Mouse (Mus musculus): ENCODE data around the gene Hoxc10.

Hoxc10 gene

DNA sequence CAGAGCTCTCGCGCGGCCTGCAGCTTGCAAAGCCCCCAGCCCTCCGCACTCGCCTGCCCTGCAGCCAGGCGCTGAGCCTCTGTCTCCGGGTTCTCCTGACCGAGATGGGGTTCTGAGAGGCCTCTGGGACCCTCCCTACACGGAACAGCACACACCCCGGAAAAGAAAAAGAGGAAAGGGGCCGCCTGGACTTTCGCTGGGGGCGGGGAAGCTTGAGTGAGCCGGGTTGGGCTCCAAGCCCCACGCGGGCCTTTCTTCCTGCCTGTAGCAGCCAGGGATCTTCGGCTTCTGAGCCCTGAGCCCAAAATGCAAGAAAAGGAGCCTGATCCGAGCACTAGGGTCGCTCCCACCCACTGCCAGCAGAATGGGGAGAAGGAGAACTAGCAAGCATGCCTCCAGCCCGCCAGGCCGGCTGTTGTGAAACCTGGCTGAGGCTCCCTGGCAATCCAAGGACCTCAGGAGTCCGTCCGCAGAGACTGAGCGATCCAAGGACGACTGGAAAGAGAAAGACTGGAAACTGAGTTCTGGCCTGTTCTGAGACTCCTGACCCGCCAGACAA lies 45.4 kb downstream of the Hoxc10 start:
- no peak for DNase-seq (ENCODE audit: low spot score)

DNA sequence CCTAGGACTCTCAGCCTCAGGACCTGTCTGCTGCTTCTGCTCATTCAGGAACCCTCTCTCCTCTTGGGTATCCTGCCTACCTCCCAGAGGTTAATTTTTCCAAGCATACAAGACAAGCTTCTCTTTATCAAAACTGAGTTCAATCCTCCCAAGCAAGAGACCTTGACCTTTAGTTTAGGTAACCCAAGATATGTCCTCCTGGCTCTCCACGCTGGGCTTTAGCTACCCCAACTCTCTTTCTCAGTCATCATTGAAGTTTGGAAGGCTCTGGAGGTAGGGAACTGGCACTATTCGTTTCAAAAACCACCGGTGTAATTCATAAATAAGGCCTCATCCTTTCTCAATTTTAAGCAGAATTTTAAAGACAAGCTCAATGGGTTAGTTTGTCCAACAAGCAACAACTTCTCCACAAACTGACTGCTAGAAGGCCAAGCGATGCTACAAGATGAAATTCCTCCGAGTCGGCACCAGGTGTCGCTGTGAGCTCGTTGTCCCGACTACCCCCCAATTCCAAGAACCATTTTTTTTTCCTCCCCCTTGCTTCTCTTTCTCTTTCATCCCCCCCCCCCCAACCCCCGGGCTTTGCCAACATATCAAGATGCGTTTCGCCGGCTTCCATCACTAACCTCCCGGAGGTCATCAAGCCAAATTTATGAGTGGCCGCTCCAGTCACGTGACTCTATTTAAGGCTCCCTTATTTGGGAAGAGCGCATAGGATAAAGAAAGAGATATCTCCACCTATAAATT lies 46.8 kb downstream of the Hoxc10 start:
- DNase-seq (ENCODE audit: low spot score), result no peak

DNA sequence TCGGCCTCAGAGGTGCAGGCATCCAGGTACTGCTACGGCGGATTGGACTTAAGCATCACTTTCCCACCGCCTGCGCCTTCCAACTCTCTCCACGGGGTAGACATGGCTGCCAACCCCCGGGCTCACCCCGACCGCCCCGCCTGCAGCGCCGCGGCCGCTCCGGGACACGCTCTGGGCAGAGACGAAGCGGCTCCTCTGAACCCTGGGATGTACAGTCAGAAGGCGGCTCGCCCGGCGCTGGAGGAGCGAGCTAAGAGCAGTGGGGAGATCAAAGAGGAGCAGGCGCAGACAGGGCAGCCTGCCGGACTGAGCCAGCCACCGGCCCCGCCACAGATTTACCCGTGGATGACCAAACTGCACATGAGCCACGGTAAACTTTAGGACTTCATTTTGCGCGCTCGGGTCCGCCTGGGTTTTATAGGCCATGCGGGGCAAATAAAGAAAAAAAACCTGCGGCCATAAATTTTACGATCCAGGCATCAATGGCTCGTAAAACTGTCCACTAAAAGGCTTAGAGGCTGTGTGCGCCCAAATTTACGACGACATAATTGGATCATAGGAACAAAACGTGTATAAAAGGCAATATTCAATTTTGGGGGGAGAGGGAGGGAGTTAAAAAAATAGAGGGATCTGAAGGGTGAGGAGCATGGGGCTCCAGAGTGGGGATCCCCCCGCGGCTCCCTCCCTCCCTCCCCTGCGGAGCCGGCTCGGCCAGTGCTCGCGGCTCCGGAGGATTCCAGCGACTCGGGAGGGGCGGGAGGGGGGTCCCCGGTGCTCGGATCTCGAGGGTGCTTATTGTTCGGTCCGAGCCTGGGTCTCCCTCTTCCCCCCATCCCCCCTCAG lies 47.8 kb downstream of the Hoxc10 start:
- peak; percentile 38 for DNase-seq (ENCODE audit: low spot score)

DNA sequence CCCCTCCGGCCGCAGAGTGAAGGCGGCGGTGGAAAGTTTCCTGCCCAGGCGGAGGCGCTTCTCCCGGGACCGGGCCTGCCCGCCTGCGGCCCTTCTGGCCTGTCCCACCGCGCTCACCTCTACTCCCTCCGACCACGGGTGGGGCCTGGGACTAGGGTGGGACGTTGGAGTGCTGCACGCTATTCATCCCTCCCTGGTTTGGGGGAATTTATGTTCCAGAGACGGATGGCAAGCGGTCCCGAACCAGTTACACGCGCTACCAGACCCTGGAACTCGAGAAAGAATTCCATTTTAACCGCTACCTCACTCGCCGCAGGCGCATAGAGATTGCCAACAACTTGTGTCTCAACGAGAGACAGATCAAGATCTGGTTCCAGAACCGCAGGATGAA lies 48.4 kb downstream of the Hoxc10 start:
- DNase-seq (ENCODE audit: low spot score), result no peak

DNA sequence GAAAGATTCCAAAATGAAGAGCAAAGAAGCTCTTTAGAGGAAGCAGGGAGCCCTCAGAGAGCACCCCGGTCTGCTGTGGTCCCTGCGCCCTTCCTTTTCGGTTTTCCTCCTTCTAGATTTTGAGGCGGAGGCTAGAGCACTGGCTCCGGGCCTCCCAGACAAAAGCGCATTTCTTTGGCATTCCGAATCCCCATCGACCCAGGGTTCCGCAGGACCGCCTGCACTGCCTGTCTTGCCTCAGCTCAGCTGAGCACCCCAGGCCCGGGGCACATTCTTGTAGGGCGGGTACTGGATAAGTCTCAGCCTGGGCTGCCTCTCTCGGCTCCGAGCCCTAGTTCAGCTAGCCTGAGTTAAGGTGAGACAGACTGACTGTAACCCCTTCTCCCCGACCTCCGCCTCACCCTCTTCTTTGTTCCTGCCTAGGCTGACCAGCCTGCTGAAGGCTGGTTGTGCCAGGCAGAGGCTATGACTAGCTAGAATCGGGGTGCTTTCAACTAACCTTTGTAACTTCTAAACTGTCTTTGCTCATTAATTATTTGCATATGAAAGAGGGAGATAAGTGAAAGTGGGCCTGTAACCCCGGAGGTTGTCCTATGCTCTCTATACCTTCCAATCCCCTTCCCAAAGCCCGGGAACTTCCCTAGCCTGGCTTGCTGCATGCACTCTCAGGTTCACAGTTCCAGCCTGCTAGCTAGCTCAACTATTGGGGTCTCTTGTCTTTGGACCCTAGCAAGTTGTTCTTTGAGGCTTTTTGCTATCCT lies 49.0 kb downstream of the Hoxc10 start:
- DNase-seq (ENCODE audit: low spot score), result no peak

DNA sequence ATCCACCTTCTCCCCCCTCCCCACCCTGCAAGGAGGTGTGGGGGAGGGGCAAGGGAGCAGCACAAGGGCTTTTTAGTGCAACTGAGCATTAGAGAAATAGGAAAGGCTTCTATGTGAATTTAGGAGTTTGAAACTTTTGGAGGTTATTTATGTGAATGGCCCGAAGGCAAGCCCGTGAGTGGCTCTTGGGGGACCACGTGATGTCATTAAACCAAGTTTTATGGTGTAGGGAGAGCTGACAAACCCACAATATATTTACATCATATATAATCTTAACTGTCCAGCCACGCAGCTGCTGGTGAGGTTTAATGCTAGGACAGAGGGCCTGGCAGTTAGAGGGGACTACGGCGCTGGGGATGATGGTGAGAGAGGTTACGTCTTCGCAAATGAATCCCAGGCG lies 52.0 kb downstream of the Hoxc10 start, which contains the start of gene Hoxc4:
TSS of gene Hoxc4 (plus strand) at position 299 of the 400 bp plus-strand sequence.
- DNase-seq (ENCODE audit: low spot score), result no peak

DNA sequence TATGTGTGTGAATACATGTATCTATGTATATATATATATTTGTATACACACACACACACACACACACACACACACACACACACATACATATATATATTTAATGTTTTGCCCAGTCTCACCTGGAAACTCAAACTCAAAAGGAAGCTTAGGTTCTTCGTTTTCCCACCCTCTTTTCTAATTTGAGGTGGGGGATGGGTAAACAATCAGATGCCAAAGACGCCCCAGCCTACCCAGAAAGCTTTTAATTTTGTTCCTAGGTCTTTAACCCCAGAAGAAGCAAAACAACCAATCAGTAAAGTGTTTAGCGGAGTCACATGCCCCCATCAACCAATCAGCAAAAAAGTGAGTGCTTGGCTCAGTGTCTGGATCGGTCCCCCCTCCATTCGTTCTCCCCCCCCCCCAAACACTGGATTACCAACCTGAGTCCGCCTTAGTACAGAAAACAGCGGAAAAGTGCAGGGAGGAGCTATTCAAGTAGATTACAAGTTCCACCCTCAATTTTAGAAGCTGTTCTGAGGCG lies 54.4 kb downstream of the Hoxc10 start:
- no peak for DNase-seq (ENCODE audit: low spot score)

Measured in urinary bladder, postnatal 14 days (tissue).